Mouse (Mus musculus) kidney, postnatal 0 days (tissue): ENCODE measurements around the gene Tagln2. TPM values are rescaled to one million over a fixed set of nuclear protein-coding genes. Genes with fewer than 3 reads are reported as not detected.
A peak's percentile ranks its signal among the peaks of the same experiment; 100 is the strongest.

ENCODE experiments used
- ATAC-seq: fragments of 200-750 bp; cut with Nextera tagmentation; replicated peaks from 2 replicates; pipeline ENCODE4 v1.8.0; 2017; ENCODE audit warnings: low read depth, moderate number of reproducible peaks, moderate TSS enrichment, moderate library complexity; ENCODE audit not compliant: low FRiP score
- DNase-seq: peaks from one replicate; pipeline ENCODE4 v3.0.0-alpha.2; 2016; ENCODE audit warnings: low spot score
- H3K27ac ChIP-seq: fragments of 300-500 bp; sonication (generic); 2 replicates; pipeline ENCODE4 v1.5.1; 2014; ENCODE audit warnings: mild to moderate bottlenecking
- H3K27me3 ChIP-seq: fragments of 300-500 bp; sonication (generic); 2 replicates; pipeline ENCODE4 v1.6.1; 2014; ENCODE audit warnings: low read length, mixed read lengths; ENCODE audit not compliant: insufficient read depth
- H3K36me3 ChIP-seq: fragments of 300-500 bp; sonication (generic); 2 replicates; pipeline ENCODE4 v1.6.1; 2014; ENCODE audit warnings: low read length, mixed read lengths; ENCODE audit not compliant: insufficient read depth
- H3K4me1 ChIP-seq: fragments of 300-500 bp; sonication (generic); replicated peaks from 2 replicates; pipeline ENCODE4 v1.6.1; 2014; ENCODE audit warnings: antibody characterized with exemption, low read length, mixed read lengths; ENCODE audit not compliant: insufficient read depth
- H3K4me2 ChIP-seq: fragments of 300-500 bp; sonication (generic); 2 replicates; pipeline ENCODE4 v1.6.1; 2014; ENCODE audit warnings: mild to moderate bottlenecking, low read length, moderate library complexity, mixed read lengths
- H3K4me3 ChIP-seq: fragments of 300-500 bp; sonication (generic); replicated peaks from 2 replicates; pipeline ENCODE4 v1.5.1; 2014; ENCODE audit warnings: low read depth, low read length
- H3K9ac ChIP-seq: fragments of 300-500 bp; sonication (generic); 2 replicates; pipeline ENCODE4 v1.6.1; 2014; ENCODE audit warnings: low read depth, low read length
- H3K9me3 ChIP-seq: fragments of 300-500 bp; sonication (generic); replicated peaks from 2 replicates; pipeline ENCODE4 v1.6.1; 2016; ENCODE audit warnings: low read length, inconsistent platforms, mixed read lengths
- CTCF ChIP-seq: IDR thresholded peaks from 2 replicates; pipeline ENCODE4 v1.5.1; 2016; ENCODE audit warnings: antibody characterized with exemption, low read depth, mild to moderate bottlenecking, moderate library complexity
- WGBS: fragments of 180-500 bp; shearing (Covaris S2); extraction: QIAGEN DNeasy Blood & Tissue Kit; methylation state at CpG from one replicate; pipeline ENCODE4 v1.1.7; 2014; 5-methylcytosine and 5-hydroxymethylcytosine counted together
- polyA plus RNA-seq: library from polyadenylated mRNA; unstranded; fragments of >200 nt; fragmentation: Nextera tagmentation; extraction: Ambion mirVana; gene quantifications from 2 replicates; pipeline ENCODE4 v1.2.1, GENCODE M21; 2015

Gene Tagln2
- polyA plus RNA-seq, 1 experiment from 2014 or later = 225 TPM

GRCm38 (mm10) chr1:172468301-172468877 is 31.5 kb upstream of the Tagln2 start:
- Histone ChIP-seq H3K27ac (no peak overlapping the region), H3K36me3 (no peaks in the 10 kb centered on the region), H3K9ac (no peak overlapping the region), H3K4me3 (no peak overlapping the region), H3K4me2 (no peak overlapping the region), H3K27me3 (no peaks in the 10 kb centered on the region), H3K4me1 (peaks cover 6% of the 10 kb centered on the region; the same call in 1 of the 2 replicates), H3K9me3 (no peaks in the 10 kb centered on the region)
- DNase-seq (no peak), ATAC-seq (no peak)
- WGBS = 84% methylated on average over 11 of the region's 11 CpGs
- no peak for TF ChIP-seq CTCF

- WGBS = 23% methylated on average over 5 of the region's 5 CpGs
- Histone ChIP-seq H3K27ac (no peak overlapping the region; the same call in 1 of the 2 replicates), H3K4me2 (no peak overlapping the region), H3K4me3 (no peak overlapping the region), H3K36me3 (no peaks in the 10 kb centered on the region), H3K9me3 (no peaks in the 10 kb centered on the region), H3K4me1 (peaks cover 6% of the 10 kb centered on the region; the same call in 1 of the 2 replicates), H3K9ac (no peak overlapping the region), H3K27me3 (no peaks in the 10 kb centered on the region)
- DNase-seq (peak; percentile 55), ATAC-seq (no peak)
- TF ChIP-seq CTCF = no peak
Measured at GRCm38 (mm10) chr1:172469373-172469772, 30.5 kb upstream of the Tagln2 start.

- Histone ChIP-seq H3K9ac (no peak overlapping the region), H3K36me3 (no peaks in the 10 kb centered on the region), H3K27ac (peak overlapping the region; percentile 14; the same call in 1 of the 2 replicates), H3K27me3 (no peaks in the 10 kb centered on the region), H3K9me3 (no peaks in the 10 kb centered on the region), H3K4me3 (no peak overlapping the region), H3K4me1 (peaks cover 6% of the 10 kb centered on the region; the same call in 1 of the 2 replicates), H3K4me2 (no peak overlapping the region)
- TF ChIP-seq CTCF = no peak
- no peak; the same call in 1 of the 2 replicates for ATAC-seq
- DNase-seq = no peak
- WGBS = 42% methylated on average over 8 of the region's 8 CpGs
Measured at GRCm38 (mm10) chr1:172469810-172470448, 29.9 kb upstream of the Tagln2 start.

GRCm38 (mm10) chr1:172472909-172473308 is 26.9 kb upstream of the Tagln2 start:
- Histone ChIP-seq H3K4me1 (peaks cover 6% of the 10 kb centered on the region; the same call in 1 of the 2 replicates), H3K27ac (no peak overlapping the region), H3K9ac (no peak overlapping the region), H3K4me2 (no peak overlapping the region), H3K27me3 (no peaks in the 10 kb centered on the region), H3K4me3 (no peak overlapping the region), H3K36me3 (no peaks in the 10 kb centered on the region), H3K9me3 (no peaks in the 10 kb centered on the region)
- ATAC-seq = no peak
- DNase-seq = no peak
- no peak for TF ChIP-seq CTCF

- Histone ChIP-seq H3K4me2 (no peak overlapping the region), H3K4me1 (peaks cover 6% of the 10 kb centered on the region; the same call in 1 of the 2 replicates), H3K27me3 (no peaks in the 10 kb centered on the region), H3K36me3 (no peaks in the 10 kb centered on the region), H3K9ac (no peak overlapping the region), H3K9me3 (no peaks in the 10 kb centered on the region), H3K27ac (no peak overlapping the region), H3K4me3 (no peak overlapping the region)
- TF ChIP-seq CTCF = no peak
- DNase-seq = no peak
- no peak for ATAC-seq
- WGBS = 72% methylated on average over 3 of the region's 3 CpGs
Measured at GRCm38 (mm10) chr1:172474196-172474595, 25.7 kb upstream of the Tagln2 start.

GRCm38 (mm10) chr1:172475054-172475741 is 24.6 kb upstream of the Tagln2 start, which contains the start of gene Slamf9:
TSS of gene Slamf9 (plus strand) at chr1:172475358.
- H3K4me3 ChIP-seq = no peak within 1 kb of the TSS
- no peak for TF ChIP-seq CTCF
- no peak within 1 kb of the TSS for H3K4me2 ChIP-seq
- no peak within 1 kb of the TSS for H3K27ac ChIP-seq
- no peaks in the 10 kb centered on the region for H3K27me3 ChIP-seq
- ATAC-seq (no peak), DNase-seq (no peak)
- no peaks in the 10 kb centered on the region for H3K36me3 ChIP-seq
- H3K4me1 ChIP-seq = no peaks in the 10 kb centered on the region
- no peak within 1 kb of the TSS for H3K9ac ChIP-seq
- 58% methylated on average over 7 of the region's 7 CpGs for WGBS
- no peaks in the 10 kb centered on the region for H3K9me3 ChIP-seq
